Mouse (Mus musculus): ENCODE measurements around the gene Olfr456.
"Not testable (repeated sequence)": the region's sequence is repeated elsewhere in the genome, so short reads cannot be mapped to it uniquely, and the experiment has no call there.

DNA sequence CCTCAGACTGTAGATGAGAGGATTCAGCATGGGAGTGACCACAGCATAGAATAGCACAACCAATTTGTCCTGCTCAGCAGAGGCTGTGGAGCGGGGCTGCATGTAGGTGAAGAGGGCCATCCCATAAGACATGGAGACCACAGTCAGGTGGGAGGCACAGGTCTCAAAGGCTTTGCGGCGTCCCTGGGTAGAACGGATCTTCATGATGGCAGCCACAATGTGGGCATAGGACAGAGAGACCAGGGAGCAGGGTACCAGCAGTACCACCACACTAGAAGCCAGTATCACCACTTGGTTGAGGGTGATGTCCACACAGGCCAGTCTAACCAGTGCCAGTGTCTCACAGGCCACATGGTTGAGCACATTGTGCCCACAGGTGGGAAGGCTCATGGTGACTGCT lies 15.7 kb downstream of the Olfr456 start:
- not testable (repeated sequence) for TF ChIP-seq POLR2A (IDR thresholded peaks at IDR 0.05; ENCODE audit: borderline replicate concordance, extremely low read depth, insufficient read depth, insufficient read length, poor library complexity, severe bottlenecking); CTCF (IDR thresholded peaks at IDR 0.05; ENCODE audit: borderline replicate concordance, extremely low read depth, insufficient read depth, insufficient read length)
